Mouse (Mus musculus) spleen, postnatal 36 days (tissue): ENCODE results near the gene Ppard.

ENCODE experiments used
- DNase-seq, 2 experiments: peaks; one replicate each; pipeline ENCODE4 v3.0.0; 2022; ENCODE audit warnings: low spot score in 2 of 2, mixed read lengths in 1 of 2

Ppard gene

GRCm38 (mm10) chr17:28254804-28255203 lies 22.3 kb downstream of the Ppard start:
- DNase-seq, result no peak

DNA sequence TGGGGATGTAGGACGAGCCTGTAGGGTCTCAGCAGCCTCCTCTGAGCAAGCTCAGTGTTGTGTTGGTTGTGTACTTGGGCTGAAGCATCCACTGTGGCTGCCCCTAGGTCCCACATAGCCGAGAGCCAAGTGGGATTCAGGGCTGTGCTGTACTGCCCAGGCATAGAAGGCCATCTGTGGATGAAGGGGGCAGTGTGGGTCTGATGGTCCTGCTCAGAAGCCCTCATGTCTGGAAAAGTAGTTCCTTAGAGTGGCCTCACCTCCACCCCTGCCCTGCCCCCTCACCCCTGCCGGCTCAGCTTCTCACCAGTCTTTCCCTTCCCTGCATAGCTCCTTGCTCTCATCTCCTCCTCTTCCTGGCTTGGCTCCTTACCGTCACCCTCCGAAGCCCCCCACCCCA lies 23.2 kb downstream of the Ppard start:
- DNase-seq, result no peak

DNA sequence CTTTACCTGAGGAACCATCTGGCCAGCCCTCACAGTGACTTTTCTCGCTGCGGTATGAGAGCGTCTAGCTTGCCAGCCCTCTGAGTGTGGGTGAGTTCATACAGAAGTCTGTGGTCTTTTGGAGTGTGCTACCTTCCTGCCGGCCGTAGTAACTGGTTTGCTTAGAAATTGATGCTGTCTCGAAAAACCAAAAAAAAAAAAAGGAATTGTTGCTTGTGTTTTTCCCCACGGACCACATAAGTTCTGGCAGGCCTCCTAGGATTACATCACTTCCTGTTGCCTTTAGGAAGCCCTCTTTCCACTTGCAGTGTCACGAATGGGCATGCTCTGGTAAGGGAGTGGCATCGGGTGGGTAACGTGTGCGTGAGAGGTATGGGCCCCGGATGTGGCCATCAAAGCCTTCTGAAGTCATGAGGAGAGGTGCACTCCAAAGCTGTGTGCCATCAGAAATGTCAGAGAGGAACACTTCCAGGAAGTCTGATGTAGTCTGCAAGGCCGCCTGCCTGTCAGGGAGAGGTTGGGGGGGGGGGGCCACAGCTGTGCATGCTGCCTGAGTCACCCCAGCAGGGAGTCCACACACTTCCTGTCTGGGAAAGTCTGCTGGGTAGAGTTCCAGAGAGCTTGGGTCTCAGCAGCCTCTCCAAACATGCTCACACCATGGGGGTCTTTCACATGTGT lies 24.3 kb downstream of the Ppard start:
- DNase-seq, result peak; percentile 37 to 56

DNA sequence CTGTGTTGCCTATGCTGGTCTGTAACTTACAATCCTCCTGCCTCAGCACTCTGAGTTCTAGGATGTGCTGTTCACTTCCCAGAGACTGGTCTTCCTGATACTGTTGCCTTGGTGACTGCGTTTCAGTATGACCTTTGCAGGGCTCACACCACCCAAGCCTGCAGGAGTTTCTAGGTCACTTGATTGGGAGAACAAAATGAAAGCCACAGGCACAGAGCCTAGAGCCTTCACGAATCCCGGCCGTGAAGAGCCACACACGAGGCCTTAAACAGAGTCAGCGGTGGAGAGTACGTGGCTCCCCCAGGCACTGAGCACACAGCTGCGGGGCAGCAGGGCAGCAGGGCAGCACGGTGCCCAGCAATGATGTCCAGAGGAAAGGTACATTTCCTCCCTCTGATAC lies 25.8 kb downstream of the Ppard start:
- no peak for DNase-seq

- no peak for DNase-seq
Measured at GRCm38 (mm10) chr17:28259890-28260542, 27.5 kb downstream of the Ppard start.

DNA sequence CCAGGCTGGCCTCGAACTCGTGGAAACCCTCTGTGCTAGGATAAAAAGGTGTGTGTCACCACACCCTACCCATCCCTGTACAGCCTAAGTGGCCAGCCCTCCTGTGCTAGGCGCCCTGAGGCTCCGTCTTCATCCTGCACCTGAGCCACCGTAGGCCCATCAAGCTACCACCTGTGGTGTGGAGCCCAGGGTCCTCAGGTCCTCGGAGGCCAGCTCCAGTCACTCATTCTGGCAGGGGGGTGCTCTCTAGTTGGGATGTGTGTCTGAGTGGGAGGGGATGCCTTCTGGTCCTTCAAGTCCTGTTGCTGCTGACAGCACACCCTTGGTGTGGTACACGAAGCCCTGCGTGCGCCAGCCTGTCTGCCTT lies 28.0 kb downstream of the Ppard start:
- no peak for DNase-seq

DNA sequence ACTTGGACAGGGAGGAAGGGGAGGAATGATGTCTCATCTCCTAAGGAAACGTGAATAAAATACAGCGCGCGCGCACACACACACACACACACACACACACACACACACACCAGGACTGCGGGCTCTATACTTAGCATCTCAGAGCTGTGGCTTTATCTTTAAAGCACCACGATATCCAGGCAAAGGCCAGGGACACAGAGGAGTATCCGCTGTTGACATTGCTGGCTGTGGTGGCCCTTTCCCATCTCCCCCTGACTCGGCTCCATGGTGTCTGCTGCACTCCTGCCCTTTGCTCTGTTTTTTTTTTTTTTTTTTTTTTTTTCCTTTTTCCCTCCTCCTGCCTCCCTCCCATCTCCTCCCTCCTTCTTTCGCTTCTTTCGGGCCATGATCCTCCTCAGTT lies 29.3 kb downstream of the Ppard start:
- no peak for DNase-seq

GRCm38 (mm10) chr17:28263181-28263894 lies 30.8 kb downstream of the Ppard start:
- no peak for DNase-seq

GRCm38 (mm10) chr17:28267251-28267650 lies 34.8 kb downstream of the Ppard start:
- DNase-seq, result no peak

DNA sequence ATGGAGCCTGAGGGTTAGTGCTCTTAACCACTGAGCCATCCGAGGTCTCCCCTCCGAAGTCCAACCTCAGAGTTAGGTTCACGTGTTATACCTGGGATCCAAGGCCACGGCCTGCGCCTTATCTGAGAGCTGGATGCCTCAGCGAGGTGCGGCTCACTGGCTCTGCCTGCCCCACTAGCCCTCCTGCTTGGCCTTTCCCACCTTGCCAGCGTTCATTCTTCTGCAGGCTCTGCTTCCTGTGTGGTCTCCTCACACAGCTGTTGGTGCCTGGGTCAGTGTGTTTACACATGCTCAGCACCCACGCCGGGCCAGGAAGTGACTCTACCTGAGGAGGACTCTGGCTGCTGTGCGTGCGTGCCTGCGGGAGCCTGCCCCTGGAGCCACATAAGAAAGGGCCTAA lies 37.7 kb downstream of the Ppard start:
- no peak for DNase-seq

DNA sequence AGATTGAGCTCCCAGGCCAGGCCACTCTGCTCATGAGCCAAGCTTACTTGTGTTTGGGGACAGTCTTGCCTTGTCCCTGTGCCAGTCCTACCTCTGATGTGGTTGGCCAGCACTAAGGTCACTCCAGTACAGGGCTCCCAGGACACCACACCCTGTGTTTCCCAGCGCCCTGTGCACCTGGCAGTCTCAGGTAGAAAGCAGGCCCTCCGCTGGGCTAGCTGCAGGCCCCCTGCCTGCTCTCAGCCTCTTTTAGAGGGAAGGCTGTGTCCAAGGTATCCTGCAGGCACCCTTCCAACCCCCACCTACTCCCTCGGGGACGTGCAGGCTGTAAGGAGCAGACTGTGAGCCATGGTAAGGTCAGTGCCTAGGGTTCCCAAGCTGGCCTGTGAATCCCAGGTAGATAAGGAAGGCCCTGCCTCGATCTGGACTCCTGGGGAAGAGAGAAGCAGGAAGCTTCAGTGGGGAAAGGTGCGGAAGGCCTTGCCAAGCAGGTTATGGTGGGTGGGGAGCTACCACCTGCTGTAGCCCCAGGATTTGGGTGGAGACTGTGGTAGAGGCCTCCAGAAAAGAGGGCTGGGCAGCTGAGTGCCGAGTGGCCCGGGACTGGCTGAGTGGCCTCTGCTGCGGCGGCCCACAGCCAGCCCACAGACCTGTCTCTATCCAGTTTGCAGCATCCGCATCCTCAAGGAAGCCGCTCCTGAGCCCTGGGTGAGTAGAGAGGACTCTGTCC lies 39.2 kb downstream of the Ppard start:
- no peak for DNase-seq

- DNase-seq, result no peak
Measured at GRCm38 (mm10) chr17:28272281-28272680, 39.8 kb downstream of the Ppard start.

DNA sequence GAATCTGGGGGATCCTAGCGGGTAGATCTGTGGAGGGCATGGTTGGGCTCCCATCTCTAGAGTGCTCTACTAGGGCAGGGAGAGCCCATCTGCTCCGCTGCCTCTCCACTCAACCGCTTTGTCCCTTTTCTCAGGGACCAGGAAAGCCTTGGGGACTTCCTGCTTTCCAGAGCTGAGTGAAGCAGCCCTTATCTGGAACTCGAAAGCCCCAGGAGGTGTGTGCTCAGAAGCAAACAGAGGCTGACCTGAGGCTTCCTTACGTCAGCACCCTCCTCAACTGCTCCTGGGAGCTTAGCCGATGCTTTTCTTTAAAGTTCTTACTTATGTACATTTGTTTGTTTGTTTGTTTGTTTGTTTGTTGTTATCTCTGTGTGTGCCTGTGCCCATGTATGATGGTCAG lies 40.3 kb downstream of the Ppard start:
- DNase-seq, result no peak

DNA sequence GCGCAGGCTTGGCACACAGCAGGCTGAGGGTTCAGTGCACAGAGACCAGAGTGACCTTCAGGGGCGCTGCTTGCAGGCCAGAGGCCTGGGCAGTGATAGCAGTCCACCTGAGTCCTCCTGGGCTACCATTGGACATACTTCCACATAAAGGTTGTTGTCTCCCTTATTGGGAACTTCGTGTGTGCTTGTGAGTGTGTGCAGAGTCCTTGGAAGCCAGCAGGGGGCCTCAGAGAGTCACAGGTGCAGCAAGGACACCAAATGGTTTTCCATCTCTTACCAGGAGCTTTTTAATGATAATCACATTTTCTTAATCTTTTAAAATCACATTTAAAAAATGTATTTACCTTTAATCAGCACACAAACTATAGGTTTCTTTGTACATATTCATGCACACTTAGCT lies 42.2 kb downstream of the Ppard start:
- no peak for DNase-seq

DNA sequence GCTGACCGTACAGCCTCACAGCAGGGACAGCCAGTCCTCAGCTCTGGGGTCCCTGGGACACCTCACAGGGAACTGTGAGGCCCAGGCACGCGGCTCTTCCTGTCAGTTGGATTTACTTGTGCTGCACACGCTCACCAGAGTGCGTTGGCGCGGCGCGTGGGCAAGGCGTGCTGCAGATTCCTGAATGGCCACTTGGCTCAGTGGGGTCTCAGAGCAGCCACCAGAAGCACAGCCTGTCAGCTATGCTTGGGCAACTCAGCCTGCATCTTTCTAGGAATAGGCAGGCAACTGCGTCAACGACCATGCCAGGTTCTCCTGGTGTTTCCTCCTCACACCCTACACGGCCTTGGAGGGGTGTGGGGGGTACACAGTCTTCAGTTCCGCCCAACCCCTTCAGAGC lies 44.7 kb downstream of the Ppard start:
- no peak for DNase-seq

DNA sequence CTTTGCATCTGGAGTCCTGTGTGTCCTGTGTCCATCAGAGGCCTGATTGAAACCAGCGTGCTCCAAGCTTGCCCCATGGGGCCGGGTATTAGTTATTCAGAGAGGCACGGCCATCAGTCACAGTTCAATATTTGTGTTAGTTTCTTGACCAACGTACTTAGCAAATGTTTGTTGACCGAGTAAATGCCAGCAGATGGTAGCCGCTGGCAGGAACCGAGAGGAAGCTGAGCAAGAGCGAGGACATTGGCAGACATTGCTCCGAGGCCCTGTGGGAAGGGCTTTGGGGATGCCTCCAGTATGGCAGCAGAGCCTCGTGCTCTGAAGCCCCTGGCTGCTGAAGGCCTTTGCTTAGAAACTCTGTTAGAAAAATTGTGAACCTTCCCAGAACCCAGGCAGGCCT lies 45.2 kb downstream of the Ppard start:
- no peak for DNase-seq

GRCm38 (mm10) chr17:28278156-28278555 lies 45.7 kb downstream of the Ppard start:
- no peak for DNase-seq

- no peak for DNase-seq
Measured at GRCm38 (mm10) chr17:28279236-28279635, 46.7 kb downstream of the Ppard start.

DNA sequence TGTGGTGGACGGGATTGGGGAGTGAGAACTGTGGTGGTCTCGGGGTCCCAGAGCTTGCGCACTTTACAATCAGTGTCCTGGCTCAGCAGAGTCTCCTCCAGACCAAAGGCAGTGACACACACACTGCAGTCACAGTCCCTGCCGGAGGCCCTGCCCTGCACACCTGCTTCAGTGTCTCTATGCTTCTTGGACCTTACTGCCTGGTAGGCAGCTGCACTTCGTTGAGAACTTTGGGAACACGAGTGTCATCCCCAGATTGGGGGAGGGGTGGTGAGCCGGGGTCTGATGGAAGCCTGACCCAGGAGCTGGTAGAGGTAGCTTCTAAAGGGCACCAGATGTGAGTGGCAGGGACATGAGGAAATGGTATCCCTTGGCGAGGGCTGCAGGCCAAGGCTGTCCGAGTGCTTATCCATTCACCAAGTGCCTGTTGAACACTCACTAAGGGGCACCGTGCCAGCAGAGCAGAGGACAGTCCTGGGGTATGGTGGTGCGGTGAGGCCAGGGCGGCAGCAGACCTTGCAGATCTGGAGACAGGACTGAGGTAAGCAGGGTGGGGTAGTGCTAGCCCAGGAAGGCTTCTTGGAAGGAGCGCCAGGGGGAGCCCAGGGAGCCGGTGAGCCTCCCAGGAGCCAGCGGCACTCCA lies 47.4 kb downstream of the Ppard start:
- no peak for DNase-seq

- no peak for DNase-seq
Measured at GRCm38 (mm10) chr17:28280423-28280800, 47.9 kb downstream of the Ppard start.

- no peak for DNase-seq
Measured at GRCm38 (mm10) chr17:28280831-28281377, 48.4 kb downstream of the Ppard start.
